Mouse (Mus musculus): ENCODE results near the gene Zc2hc1b.
"Not testable (repeated sequence)": the region's sequence is repeated elsewhere in the genome, so short reads cannot be mapped to it uniquely, and the experiment has no call there.

Gene Zc2hc1b

GRCm38 (mm10) chr10:13177973-13178624 lies at the start of gene Zc2hc1b:
TSS of gene Zc2hc1b (minus strand) at chr10:13178023.
- no peak for DNase-seq (ENCODE audit: low spot score in 2 of 2)

GRCm38 (mm10) chr10:13225377-13226063 lies 47.7 kb upstream of the Zc2hc1b start:
- DNase-seq (ENCODE audit: low spot score in 2 of 2): no peak

- DNase-seq (ENCODE audit: low spot score in 2 of 2): no peak
Observed at GRCm38 (mm10) chr10:13222135-13222534, 44.3 kb upstream of the Zc2hc1b start.

GRCm38 (mm10) chr10:13220061-13220460 lies 42.2 kb upstream of the Zc2hc1b start:
- DNase-seq (ENCODE audit: low spot score in 2 of 2): no peak

GRCm38 (mm10) chr10:13213956-13214355 lies 36.1 kb upstream of the Zc2hc1b start:
- DNase-seq (ENCODE audit: low spot score in 2 of 2): no peak

- DNase-seq (ENCODE audit: low spot score in 2 of 2): no peak
Observed at GRCm38 (mm10) chr10:13212829-13213228, 35.0 kb upstream of the Zc2hc1b start.

GRCm38 (mm10) chr10:13212326-13212725 lies 34.5 kb upstream of the Zc2hc1b start:
- DNase-seq (ENCODE audit: low spot score in 2 of 2): no peak

GRCm38 (mm10) chr10:13209930-13210637 lies 32.3 kb upstream of the Zc2hc1b start:
- no peak for DNase-seq (ENCODE audit: low spot score in 2 of 2)

- no peak for DNase-seq (ENCODE audit: low spot score in 2 of 2)
Observed at GRCm38 (mm10) chr10:13209506-13209905, 31.7 kb upstream of the Zc2hc1b start.

GRCm38 (mm10) chr10:13209061-13209460 lies 31.2 kb upstream of the Zc2hc1b start:
- no peak for DNase-seq (ENCODE audit: low spot score in 2 of 2)

GRCm38 (mm10) chr10:13201741-13202293 lies 24.0 kb upstream of the Zc2hc1b start:
- no peak for DNase-seq (ENCODE audit: low spot score in 2 of 2)

- DNase-seq (ENCODE audit: low spot score in 2 of 2): no peak
Observed at GRCm38 (mm10) chr10:13200862-13201261, 23.0 kb upstream of the Zc2hc1b start.

GRCm38 (mm10) chr10:13199234-13199633 lies 21.4 kb upstream of the Zc2hc1b start:
- no peak for DNase-seq (ENCODE audit: low spot score in 2 of 2)

GRCm38 (mm10) chr10:13196872-13197507 lies 19.2 kb upstream of the Zc2hc1b start:
- DNase-seq (ENCODE audit: low spot score in 2 of 2): no peak

GRCm38 (mm10) chr10:13193496-13193895 lies 15.7 kb upstream of the Zc2hc1b start:
- DNase-seq (ENCODE audit: low spot score in 2 of 2): not testable (repeated sequence)

GRCm38 (mm10) chr10:13192731-13193351 lies 15.0 kb upstream of the Zc2hc1b start, which contains the start of gene Ltv1:
TSS of gene Ltv1 (minus strand) at chr10:13193168.
- DNase-seq (ENCODE audit: low spot score in 2 of 2): peak; percentile 93 to 97

GRCm38 (mm10) chr10:13189881-13190280 lies 12.1 kb upstream of the Zc2hc1b start:
- no peak for DNase-seq (ENCODE audit: low spot score in 2 of 2)

- no peak for DNase-seq (ENCODE audit: low spot score in 2 of 2)
Observed at GRCm38 (mm10) chr10:13186754-13187153, 8.9 kb upstream of the Zc2hc1b start.

- no peak for DNase-seq (ENCODE audit: low spot score in 2 of 2)
Observed at GRCm38 (mm10) chr10:13184170-13184766, 6.4 kb upstream of the Zc2hc1b start.

- no peak for DNase-seq (ENCODE audit: low spot score in 2 of 2)
Observed at GRCm38 (mm10) chr10:13180211-13180610, 2.4 kb upstream of the Zc2hc1b start.

- no peak for DNase-seq (ENCODE audit: low spot score in 2 of 2)
Observed at GRCm38 (mm10) chr10:13175866-13176265, 2.0 kb downstream of the Zc2hc1b start.

All from spleen, postnatal 4 days (tissue).